Mouse (Mus musculus) liver, embryonic 12.5 days (tissue): ENCODE measurements at regions not wholly inside any gene's neighbourhood (a gene's known extent, or its start where the extent isn't known, plus 50 kb on each side); places are given as distances from the start of the nearest gene placed in this dataset.

Source experiments
- ATAC-seq: fragments of 200-750 bp; cut with Nextera tagmentation; 2 replicates; pipeline ENCODE4 v1.8.0; 2017; ENCODE audit warnings: moderate number of reproducible peaks, mild to moderate bottlenecking, moderate library complexity
- H3K27ac ChIP-seq: fragments of 300-500 bp; sonication (generic); 2 replicates; pipeline ENCODE4 v1.5.1; 2016; ENCODE audit warnings: mild to moderate bottlenecking
- H3K27me3 ChIP-seq: fragments of 300-500 bp; sonication (generic); replicated peaks from 2 replicates; pipeline ENCODE4 v1.6.1; 2016; ENCODE audit warnings: mild to moderate bottlenecking, moderate library complexity
- H3K36me3 ChIP-seq: fragments of 300-500 bp; sonication (generic); 2 replicates; pipeline ENCODE4 v1.6.1; 2016; ENCODE audit warnings: mild to moderate bottlenecking, moderate library complexity
- H3K4me1 ChIP-seq: fragments of 300-500 bp; sonication (generic); 2 replicates; pipeline ENCODE4 v1.6.1; 2016
- H3K4me2 ChIP-seq: fragments of 300-500 bp; sonication (generic); 2 replicates; pipeline ENCODE4 v1.6.1; 2016; ENCODE audit warnings: mild to moderate bottlenecking, moderate library complexity
- H3K4me3 ChIP-seq: fragments of 300-500 bp; sonication (generic); 2 replicates; pipeline ENCODE4 v1.5.1; 2016; ENCODE audit warnings: mild to moderate bottlenecking, moderate library complexity
- H3K9ac ChIP-seq: fragments of 300-500 bp; sonication (generic); 2 replicates; pipeline ENCODE4 v1.6.1; 2016; ENCODE audit warnings: mild to moderate bottlenecking, moderate library complexity
- H3K9me3 ChIP-seq: fragments of 300-500 bp; sonication (generic); replicated peaks from 2 replicates; pipeline ENCODE4 v1.6.1; 2016; ENCODE audit warnings: mild to moderate bottlenecking, moderate library complexity
- WGBS: fragments of 180-500 bp; shearing (Covaris S2); methylation state at CpG from one replicate; pipeline ENCODE4 v1.1.7; 2016; ENCODE audit not compliant: insufficient replicate concordance; 5-methylcytosine and 5-hydroxymethylcytosine counted together

- ATAC-seq = no peak
- H3K4me1 ChIP-seq = no peaks in the 10 kb centered on the region
- H3K9me3 ChIP-seq = no peaks in the 10 kb centered on the region
- H3K36me3 ChIP-seq = no peaks in the 10 kb centered on the region
- no peak overlapping the region for H3K9ac ChIP-seq
- H3K27me3 ChIP-seq = no peaks in the 10 kb centered on the region
- H3K27ac ChIP-seq = no peak overlapping the region
- no peak overlapping the region for H3K4me3 ChIP-seq
- WGBS = 51% methylated on average over 7 of the region's 7 CpGs
- no peak overlapping the region for H3K4me2 ChIP-seq
These were observed 105.3 kb upstream of the Spata13 start for GRCm38 (mm10) chr14:60528520-60528919.

- H3K4me1 ChIP-seq = no peaks in the 10 kb centered on the region
- no peak overlapping the region for H3K4me2 ChIP-seq
- H3K9me3 ChIP-seq = no peaks in the 10 kb centered on the region
- no peak for ATAC-seq
- no peaks in the 10 kb centered on the region for H3K27me3 ChIP-seq
- H3K9ac ChIP-seq = no peak overlapping the region
- H3K36me3 ChIP-seq = no peaks in the 10 kb centered on the region
- WGBS = 81% methylated on average over 3 of the region's 3 CpGs
- H3K27ac ChIP-seq = no peak overlapping the region
- no peak overlapping the region for H3K4me3 ChIP-seq
These were observed 104.8 kb upstream of the Spata13 start for GRCm38 (mm10) chr14:60529022-60529421.

GRCm38 (mm10) chr14:60529646-60530347, 104.0 kb upstream of the Spata13 start:
- H3K36me3 ChIP-seq = no peaks in the 10 kb centered on the region
- no peaks in the 10 kb centered on the region for H3K4me1 ChIP-seq
- WGBS = 39% methylated on average over 5 of the region's 7 CpGs
- no peak overlapping the region for H3K9ac ChIP-seq
- no peak for ATAC-seq
- no peaks in the 10 kb centered on the region for H3K27me3 ChIP-seq
- H3K4me3 ChIP-seq = no peak overlapping the region
- H3K27ac ChIP-seq = no peak overlapping the region
- H3K9me3 ChIP-seq = no peaks in the 10 kb centered on the region
- no peak overlapping the region for H3K4me2 ChIP-seq

GRCm38 (mm10) chr14:60530348-60530711, 103.5 kb upstream of the Spata13 start:
- H3K4me2 ChIP-seq = no peak overlapping the region
- H3K9ac ChIP-seq = no peak overlapping the region
- H3K27ac ChIP-seq = no peak overlapping the region
- no peaks in the 10 kb centered on the region for H3K27me3 ChIP-seq
- H3K4me3 ChIP-seq = no peak overlapping the region
- no peaks in the 10 kb centered on the region for H3K4me1 ChIP-seq
- no peak for ATAC-seq
- 20% methylated on average over 6 of the region's 6 CpGs for whole genome bisulfite sequencing
- H3K9me3 ChIP-seq = no peaks in the 10 kb centered on the region
- H3K36me3 ChIP-seq = no peaks in the 10 kb centered on the region

- Histone ChIP-seq H3K36me3 (no peaks in the 10 kb centered on the region), H3K27me3 (no peaks in the 10 kb centered on the region), H3K9ac (no peak overlapping the region), H3K4me2 (no peak overlapping the region), H3K4me3 (no peak overlapping the region), H3K4me1 (no peaks in the 10 kb centered on the region), H3K27ac (no peak overlapping the region), H3K9me3 (no peaks in the 10 kb centered on the region)
- ATAC-seq = no peak
- 69% methylated on average over 5 of the region's 5 CpGs for WGBS
These were observed 102.8 kb upstream of the Spata13 start for GRCm38 (mm10) chr14:60530973-60531372.

- no peak overlapping the region for H3K27ac ChIP-seq
- no peak overlapping the region for H3K4me3 ChIP-seq
- no peaks in the 10 kb centered on the region for H3K4me1 ChIP-seq
- H3K27me3 ChIP-seq = no peaks in the 10 kb centered on the region
- no peak overlapping the region for H3K4me2 ChIP-seq
- no peak overlapping the region for H3K9ac ChIP-seq
- no peaks in the 10 kb centered on the region for H3K36me3 ChIP-seq
- no peak for ATAC-seq
- no peaks in the 10 kb centered on the region for H3K9me3 ChIP-seq
These were observed 102.0 kb upstream of the Spata13 start for GRCm38 (mm10) chr14:60531766-60532165.

- Histone ChIP-seq H3K4me2 (no peak overlapping the region), H3K4me3 (no peak overlapping the region), H3K27ac (no peak overlapping the region), H3K9ac (no peak overlapping the region), H3K27me3 (no peaks in the 10 kb centered on the region), H3K9me3 (no peaks in the 10 kb centered on the region), H3K36me3 (no peaks in the 10 kb centered on the region), H3K4me1 (no peaks in the 10 kb centered on the region)
- 65% methylated on average over 23 of the region's 23 CpGs for WGBS
- no peak for ATAC-seq
These were observed 100.2 kb upstream of the Spata13 start for GRCm38 (mm10) chr14:60533452-60534224.

GRCm38 (mm10) chr14:60539040-60539439, 94.8 kb upstream of the Spata13 start:
- no peak for ATAC-seq
- Histone ChIP-seq H3K27ac (no peak overlapping the region), H3K4me1 (no peaks in the 10 kb centered on the region), H3K4me3 (no peak overlapping the region), H3K9ac (no peak overlapping the region), H3K9me3 (no peaks in the 10 kb centered on the region), H3K4me2 (no peak overlapping the region), H3K27me3 (no peaks in the 10 kb centered on the region), H3K36me3 (no peaks in the 10 kb centered on the region)
- 56% methylated on average over 2 of the region's 2 CpGs for WGBS

- Histone ChIP-seq H3K9me3 (no peaks in the 10 kb centered on the region), H3K4me2 (no peak overlapping the region), H3K27me3 (no peaks in the 10 kb centered on the region), H3K36me3 (no peaks in the 10 kb centered on the region), H3K27ac (no peak overlapping the region), H3K9ac (no peak overlapping the region), H3K4me3 (no peak overlapping the region), H3K4me1 (no peaks in the 10 kb centered on the region)
- 69% methylated on average over 4 of the region's 4 CpGs for WGBS
- no peak for ATAC-seq
These were observed 93.7 kb upstream of the Spata13 start for GRCm38 (mm10) chr14:60540111-60540510.

- Histone ChIP-seq H3K4me2 (no peak overlapping the region), H3K36me3 (no peaks in the 10 kb centered on the region), H3K9me3 (no peaks in the 10 kb centered on the region), H3K27ac (no peak overlapping the region), H3K4me1 (no peaks in the 10 kb centered on the region), H3K9ac (no peak overlapping the region), H3K4me3 (no peak overlapping the region), H3K27me3 (no peaks in the 10 kb centered on the region)
- 71% methylated on average over 5 of the region's 5 CpGs for WGBS
- no peak for ATAC-seq
These were observed 92.2 kb upstream of the Spata13 start for GRCm38 (mm10) chr14:60541596-60541995.

GRCm38 (mm10) chr14:60544767-60545166, 89.0 kb upstream of the Spata13 start:
- Histone ChIP-seq H3K36me3 (no peaks in the 10 kb centered on the region), H3K4me1 (no peaks in the 10 kb centered on the region), H3K9ac (no peak overlapping the region), H3K27me3 (no peaks in the 10 kb centered on the region), H3K4me2 (no peak overlapping the region), H3K9me3 (no peaks in the 10 kb centered on the region), H3K27ac (no peak overlapping the region), H3K4me3 (no peak overlapping the region)
- no peak for ATAC-seq

- Histone ChIP-seq H3K36me3 (no peaks in the 10 kb centered on the region), H3K4me1 (no peaks in the 10 kb centered on the region), H3K4me3 (no peak overlapping the region), H3K9me3 (no peaks in the 10 kb centered on the region), H3K27me3 (0 out of 2 replicates have a peak, but pooled peaks cover 4% of the 10 kb centered on the region), H3K9ac (no peak overlapping the region), H3K27ac (no peak overlapping the region), H3K4me2 (no peak overlapping the region)
- no peak for ATAC-seq
- 34% methylated on average over 6 of the region's 6 CpGs for WGBS
These were observed 79.5 kb upstream of the Spata13 start for GRCm38 (mm10) chr14:60554222-60554740.
